Mouse (Mus musculus) bone marrow, adult 2 months (tissue): ENCODE data around the gene Zfp248. TPM values are rescaled to one million over a fixed set of nuclear protein-coding genes. Genes with fewer than 3 reads are reported as not detected.

Experiments used
- H3K27ac ChIP-seq: fragments of 200-500 bp; 2 replicates; pipeline ENCODE4 v1.5.1; 2012; ENCODE audit warnings: low read depth, mild to moderate bottlenecking, control low read depth, inconsistent platforms, low read length; ENCODE audit not compliant: control insufficient read depth, poor library complexity, insufficient read depth
- H3K4me1 ChIP-seq: fragments of 200-500 bp; 2 replicates; pipeline ENCODE4 v1.6.1; 2011; ENCODE audit warnings: low read length; ENCODE audit not compliant: control insufficient read depth, insufficient read depth
- H3K4me3 ChIP-seq: fragments of 200-500 bp; replicated peaks from 2 replicates; pipeline ENCODE3; 2011; ENCODE audit warnings: mild to moderate bottlenecking, low read depth, low read length, control low read depth; ENCODE audit not compliant: control insufficient read depth
- CTCF ChIP-seq: fragments of 200-500 bp; IDR thresholded peaks from 2 replicates; pipeline ENCODE4 v1.5.1; 2011; ENCODE audit warnings: low read length, control low read depth; ENCODE audit not compliant: control insufficient read depth, insufficient read depth
- POLR2A ChIP-seq: fragments of 200-500 bp; IDR thresholded peaks from 2 replicates; pipeline ENCODE4 v1.6.1; 2011; ENCODE audit warnings: low read depth, mild to moderate bottlenecking, control low read depth, low read length, borderline replicate concordance; ENCODE audit not compliant: control insufficient read depth
- WGBS: fragments of 180-500 bp; shearing (Covaris S2); methylation state at CpG from one replicate; pipeline ENCODE4 v1.1.7; 2018; 5-methylcytosine and 5-hydroxymethylcytosine counted together
- polyA plus RNA-seq: library from polyadenylated mRNA; stranded (reverse); fragments of >200 nt; gene quantifications from 2 replicates; pipeline ENCODE4 v1.2.4, GENCODE M21; 2011; ENCODE audit warnings: low replicate concordance; ENCODE audit not compliant: missing spikeins, insufficient read depth, insufficient read length

Zfp248 gene
- polyA plus RNA-seq, result 1.0 and 2.6 TPM in 2 replicates

GRCm38 (mm10) chr6:118455042-118455631 lies at the start of gene Zfp248:
Zfp248 (minus strand) TSS chr6:118455528.
- Histone ChIP-seq H3K4me3 (peak within 1 kb of the TSS; percentile 84), H3K4me1 (no peaks in the 10 kb centered on the region), H3K27ac (no peak within 1 kb of the TSS)
- WGBS, result under 1% methylated on average over 43 of the region's 43 CpGs
- TF ChIP-seq POLR2A, result no peak
- TF ChIP-seq CTCF, result 0 out of 2 replicates have a peak, but pooled peaks have one; percentile 2

- H3K4me3 ChIP-seq, result no peak overlapping the region
- no peaks in the 10 kb centered on the region for H3K4me1 ChIP-seq
- TF ChIP-seq POLR2A (no peak), CTCF (no peak)
- 50% methylated on average over 7 of the region's 7 CpGs for WGBS
- no peak overlapping the region for H3K27ac ChIP-seq
Observed at GRCm38 (mm10) chr6:118499010-118499409, 43.7 kb upstream of the Zfp248 start.

- Histone ChIP-seq H3K4me1 (no peaks in the 10 kb centered on the region), H3K4me3 (no peak overlapping the region), H3K27ac (no peak overlapping the region)
- 86% methylated on average over 1 of the region's 1 CpGs for WGBS
- TF ChIP-seq CTCF, result no peak
- TF ChIP-seq POLR2A, result no peak
Observed at GRCm38 (mm10) chr6:118482125-118482524, 26.8 kb upstream of the Zfp248 start.

- Histone ChIP-seq H3K4me1 (no peaks in the 10 kb centered on the region), H3K27ac (no peak within 1 kb of the TSS; the same call in 1 of the 2 replicates), H3K4me3 (no peak within 1 kb of the TSS)
- whole genome bisulfite sequencing, result 3% methylated on average over 38 of the region's 57 CpGs
- TF ChIP-seq POLR2A (peak; percentile 29; the same call in 1 of the 2 replicates), CTCF (no peak)
Observed at GRCm38 (mm10) chr6:118478957-118479708, 23.8 kb upstream of the Zfp248 start, which contains the start of gene Zfp9. Zfp9 (minus strand) TSS chr6:118479320.

GRCm38 (mm10) chr6:118477875-118478785 lies 22.8 kb upstream of the Zfp248 start:
- no peak for TF ChIP-seq POLR2A
- no peak for TF ChIP-seq CTCF
- 73% methylated on average over 10 of the region's 10 CpGs for WGBS
- Histone ChIP-seq H3K4me3 (no peak overlapping the region), H3K4me1 (no peaks in the 10 kb centered on the region), H3K27ac (no peak overlapping the region)

GRCm38 (mm10) chr6:118462069-118462705 lies 6.9 kb upstream of the Zfp248 start:
- 74% methylated on average over 15 of the region's 15 CpGs for WGBS
- TF ChIP-seq POLR2A, result no peak
- TF ChIP-seq CTCF, result no peak
- H3K27ac ChIP-seq, result no peak overlapping the region

GRCm38 (mm10) chr6:118457726-118458125 lies 2.4 kb upstream of the Zfp248 start:
- Histone ChIP-seq H3K4me3 (no peak overlapping the region), H3K4me1 (no peaks in the 10 kb centered on the region), H3K27ac (no peak overlapping the region)
- WGBS, result 78% methylated on average over 1 of the region's 1 CpGs
- TF ChIP-seq CTCF (no peak), POLR2A (no peak)

More at GRCm38 (mm10) chr6:118462069-118462705, 6.9 kb upstream of the Zfp248 start:
- H3K4me3 ChIP-seq, result no peak overlapping the region
- no peaks in the 10 kb centered on the region for H3K4me1 ChIP-seq
